Mouse (Mus musculus): ENCODE data around the gene Eif4g3. TPM values are rescaled to one million over a fixed set of nuclear protein-coding genes. Genes with fewer than 3 reads are reported as not detected.
"Not testable (repeated sequence)": the region's sequence is repeated elsewhere in the genome, so short reads cannot be mapped to it uniquely, and the experiment has no call there.

Gene Eif4g3
- polyA plus RNA-seq, 1 experiment from 2014 or later, result 48.6 TPM

- WGBS, result 92% methylated on average over 9 of the region's 9 CpGs
- H3K27ac ChIP-seq (replicated peaks), result 0 out of 2 replicates have a peak overlapping the region, but pooled peaks have one; percentile 27
Observed at GRCm38 (mm10) chr4:138051488-138051887, 58.7 kb downstream of the Eif4g3 start.

GRCm38 (mm10) chr4:138056658-138057057 is 63.8 kb downstream of the Eif4g3 start:
- no peak overlapping the region for H3K9ac ChIP-seq (replicated peaks)
- no peak overlapping the region for H3K4me3 ChIP-seq
- no peak for ATAC-seq (replicated peaks)
- no peak overlapping the region for H3K27ac ChIP-seq (replicated peaks)
- peaks cover 11% of the 10 kb centered on the region; the same call in 1 of the 2 replicates for H3K36me3 ChIP-seq
- 66% methylated on average over 5 of the region's 5 CpGs for WGBS
- H3K9me3 ChIP-seq, result no peaks in the 10 kb centered on the region
- H3K4me1 ChIP-seq, result 0 out of 2 replicates have a peak, but pooled peaks cover under 1% of the 10 kb centered on the region
- H3K4me2 ChIP-seq (replicated peaks), result no peak overlapping the region
- H3K27me3 ChIP-seq, result no peaks in the 10 kb centered on the region

More at GRCm38 (mm10) chr4:138051488-138051887, 58.7 kb downstream of the Eif4g3 start:
- H3K4me3 ChIP-seq, result no peak overlapping the region
- H3K27me3 ChIP-seq, result no peaks in the 10 kb centered on the region
- H3K36me3 ChIP-seq, result peaks cover 15% of the 10 kb centered on the region; the same call in 1 of the 2 replicates
- no peak overlapping the region for H3K4me2 ChIP-seq (replicated peaks)
- ATAC-seq (replicated peaks), result no peak
- no peak overlapping the region for H3K9ac ChIP-seq (replicated peaks)
- peaks cover 11% of the 10 kb centered on the region for H3K4me1 ChIP-seq
- no peaks in the 10 kb centered on the region for H3K9me3 ChIP-seq

GRCm38 (mm10) chr4:138057196-138057754 is 64.5 kb downstream of the Eif4g3 start:
- not testable (repeated sequence) for H3K27me3 ChIP-seq; ATAC-seq (replicated peaks); H3K27ac ChIP-seq (replicated peaks); H3K9me3 ChIP-seq; H3K4me1 ChIP-seq; H3K4me3 ChIP-seq; H3K4me2 ChIP-seq (replicated peaks); H3K9ac ChIP-seq (replicated peaks)
- 97% methylated on average over 22 of the region's 22 CpGs for WGBS
- peaks cover 15% of the 10 kb centered on the region; the same call in 1 of the 2 replicates for H3K36me3 ChIP-seq

GRCm38 (mm10) chr4:138061161-138061560 is 68.3 kb downstream of the Eif4g3 start:
- no peak overlapping the region for H3K9ac ChIP-seq (replicated peaks)
- H3K27me3 ChIP-seq, result no peaks in the 10 kb centered on the region
- no peak overlapping the region for H3K27ac ChIP-seq (replicated peaks)
- no peak overlapping the region for H3K4me3 ChIP-seq
- no peak for ATAC-seq (replicated peaks)
- H3K36me3 ChIP-seq, result peaks cover 8% of the 10 kb centered on the region; the same call in 1 of the 2 replicates
- peaks cover 10% of the 10 kb centered on the region for H3K4me1 ChIP-seq
- no peaks in the 10 kb centered on the region for H3K9me3 ChIP-seq
- WGBS, result 80% methylated on average over 4 of the region's 4 CpGs
- H3K4me2 ChIP-seq (replicated peaks), result no peak overlapping the region

GRCm38 (mm10) chr4:138063372-138064265 is 70.8 kb downstream of the Eif4g3 start:
- Histone ChIP-seq H3K4me3 (no peak overlapping the region), H3K27ac (replicated peaks) (peak overlapping the region; percentile 28; the same call in 1 of the 2 replicates), H3K9ac (replicated peaks) (no peak overlapping the region), H3K9me3 (no peaks in the 10 kb centered on the region), H3K4me2 (replicated peaks) (no peak overlapping the region), H3K4me1 (peaks cover 20% of the 10 kb centered on the region), H3K27me3 (no peaks in the 10 kb centered on the region), H3K36me3 (peaks cover 5% of the 10 kb centered on the region; the same call in 1 of the 2 replicates)
- ATAC-seq (replicated peaks), result no peak
- 68% methylated on average over 7 of the region's 7 CpGs for WGBS

- no peak for ATAC-seq (replicated peaks)
- no peak overlapping the region for H3K9ac ChIP-seq (replicated peaks)
- 82% methylated on average over 11 of the region's 11 CpGs for WGBS
- H3K27ac ChIP-seq (replicated peaks), result no peak overlapping the region
- H3K4me3 ChIP-seq, result no peak overlapping the region
- H3K9me3 ChIP-seq, result no peaks in the 10 kb centered on the region
- H3K4me2 ChIP-seq (replicated peaks), result no peak overlapping the region
- peaks cover 5% of the 10 kb centered on the region; the same call in 1 of the 2 replicates for H3K36me3 ChIP-seq
- H3K4me1 ChIP-seq, result peaks cover 21% of the 10 kb centered on the region
- no peaks in the 10 kb centered on the region for H3K27me3 ChIP-seq
Observed at GRCm38 (mm10) chr4:138064882-138065592, 72.2 kb downstream of the Eif4g3 start.

GRCm38 (mm10) chr4:138065593-138066169 is 72.9 kb downstream of the Eif4g3 start:
- ATAC-seq (replicated peaks), result no peak
- peaks cover 5% of the 10 kb centered on the region; the same call in 1 of the 2 replicates for H3K36me3 ChIP-seq

GRCm38 (mm10) chr4:138066421-138066820 is 73.6 kb downstream of the Eif4g3 start:
- no peaks in the 10 kb centered on the region for H3K9me3 ChIP-seq
- H3K27me3 ChIP-seq, result no peaks in the 10 kb centered on the region
- H3K9ac ChIP-seq (replicated peaks), result no peak overlapping the region
- H3K4me2 ChIP-seq (replicated peaks), result no peak overlapping the region
- H3K27ac ChIP-seq (replicated peaks), result no peak overlapping the region
- 91% methylated on average over 7 of the region's 7 CpGs for WGBS
- H3K4me3 ChIP-seq, result no peak overlapping the region
- peaks cover 22% of the 10 kb centered on the region for H3K4me1 ChIP-seq
- H3K36me3 ChIP-seq, result peaks cover 5% of the 10 kb centered on the region; the same call in 1 of the 2 replicates
- ATAC-seq (replicated peaks), result no peak

More at GRCm38 (mm10) chr4:138065593-138066169, 72.9 kb downstream of the Eif4g3 start:
- Histone ChIP-seq H3K4me2 (replicated peaks) (no peak overlapping the region), H3K9me3 (no peaks in the 10 kb centered on the region), H3K27ac (replicated peaks) (no peak overlapping the region), H3K9ac (replicated peaks) (no peak overlapping the region), H3K27me3 (no peaks in the 10 kb centered on the region), H3K4me3 (no peak overlapping the region), H3K4me1 (peaks cover 21% of the 10 kb centered on the region)
- 87% methylated on average over 4 of the region's 4 CpGs for WGBS

GRCm38 (mm10) chr4:138067858-138068257 is 75.0 kb downstream of the Eif4g3 start:
- 86% methylated on average over 3 of the region's 3 CpGs for WGBS
- Histone ChIP-seq H3K9me3 (no peaks in the 10 kb centered on the region), H3K9ac (replicated peaks) (no peak overlapping the region), H3K36me3 (no peaks in the 10 kb centered on the region), H3K4me1 (peaks cover 27% of the 10 kb centered on the region), H3K4me2 (replicated peaks) (no peak overlapping the region), H3K27ac (replicated peaks) (peak overlapping the region; percentile 41; the same call in 1 of the 2 replicates), H3K4me3 (no peak overlapping the region), H3K27me3 (no peaks in the 10 kb centered on the region)
- no peak for ATAC-seq (replicated peaks)

- Histone ChIP-seq H3K4me3 (no peak overlapping the region), H3K27ac (replicated peaks) (peak overlapping the region; percentile 41; the same call in 1 of the 2 replicates), H3K4me2 (replicated peaks) (no peak overlapping the region), H3K9ac (replicated peaks) (no peak overlapping the region), H3K9me3 (no peaks in the 10 kb centered on the region), H3K27me3 (no peaks in the 10 kb centered on the region), H3K36me3 (no peaks in the 10 kb centered on the region), H3K4me1 (peaks cover 32% of the 10 kb centered on the region)
- no peak for ATAC-seq (replicated peaks)
- WGBS, result 47% methylated on average over 2 of the region's 2 CpGs
Observed at GRCm38 (mm10) chr4:138068598-138068997, 75.8 kb downstream of the Eif4g3 start.

- 85% methylated on average over 4 of the region's 4 CpGs for WGBS
- no peak overlapping the region for H3K27ac ChIP-seq (replicated peaks)
Observed at GRCm38 (mm10) chr4:138069371-138069770, 76.5 kb downstream of the Eif4g3 start.

More at GRCm38 (mm10) chr4:138069371-138069770, 76.5 kb downstream of the Eif4g3 start:
- Histone ChIP-seq H3K4me1 (peaks cover 28% of the 10 kb centered on the region), H3K4me3 (no peak overlapping the region), H3K9me3 (no peaks in the 10 kb centered on the region), H3K9ac (replicated peaks) (no peak overlapping the region), H3K27me3 (no peaks in the 10 kb centered on the region), H3K4me2 (replicated peaks) (no peak overlapping the region), H3K36me3 (no peaks in the 10 kb centered on the region)
- no peak for ATAC-seq (replicated peaks)

All from forebrain, embryonic 15.5 days (tissue).